Mouse (Mus musculus) cerebellum, adult 18-20 months (tissue): ENCODE results near the gene Sfmbt2.
"Not testable (repeated sequence)": the region's sequence is repeated elsewhere in the genome, so short reads cannot be mapped to it uniquely, and the experiment has no call there.

Source experiments
- DNase-seq, 2 experiments: peaks; one replicate each; pipeline ENCODE4 v3.0.0; 2021

Gene Sfmbt2

DNA sequence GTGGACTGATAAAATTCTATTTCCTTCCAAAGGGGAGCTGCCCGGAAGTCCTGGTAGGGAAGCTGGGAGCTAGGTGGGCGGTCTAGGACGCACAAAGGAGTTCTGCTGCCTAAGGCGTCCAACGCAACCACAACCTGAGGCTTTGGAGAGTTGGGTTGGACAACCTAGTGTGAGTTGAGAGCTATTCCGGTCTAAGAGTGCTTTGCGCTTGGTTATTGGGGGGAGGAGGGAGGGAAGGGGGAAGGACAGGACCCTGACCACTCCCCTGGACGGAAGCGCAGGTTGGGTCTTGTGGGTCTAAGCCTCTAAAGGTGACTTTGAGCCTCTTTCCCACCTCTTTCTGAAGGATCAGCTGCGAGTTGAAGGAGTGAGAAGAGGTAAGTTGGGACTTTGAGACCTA lies at the start of gene Sfmbt2:
Gene Sfmbt2, plus strand, starts transcription at position 335 of the 400 bp plus-strand sequence.
- no peak for DNase-seq

DNA sequence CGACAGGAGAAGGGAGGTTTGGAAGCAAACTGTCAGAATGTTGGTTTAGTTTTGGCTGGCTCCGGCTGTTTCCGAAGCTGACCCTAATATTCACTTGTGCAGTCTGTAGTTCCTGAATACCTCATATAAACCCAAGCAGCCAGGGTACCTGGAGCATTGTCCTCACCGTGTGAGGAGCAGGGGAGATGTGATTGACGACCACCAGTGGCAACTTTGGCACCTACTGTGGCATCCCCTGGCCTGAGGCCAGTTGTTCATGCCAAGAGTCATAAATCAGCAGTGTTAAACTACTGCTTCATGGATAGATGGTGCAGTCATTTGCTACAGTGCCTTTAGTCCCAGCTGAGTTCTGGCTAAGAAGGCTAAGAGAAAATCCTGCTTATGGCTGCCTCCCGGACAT lies 49.2 kb upstream of the Sfmbt2 start:
- DNase-seq, result no peak

DNA sequence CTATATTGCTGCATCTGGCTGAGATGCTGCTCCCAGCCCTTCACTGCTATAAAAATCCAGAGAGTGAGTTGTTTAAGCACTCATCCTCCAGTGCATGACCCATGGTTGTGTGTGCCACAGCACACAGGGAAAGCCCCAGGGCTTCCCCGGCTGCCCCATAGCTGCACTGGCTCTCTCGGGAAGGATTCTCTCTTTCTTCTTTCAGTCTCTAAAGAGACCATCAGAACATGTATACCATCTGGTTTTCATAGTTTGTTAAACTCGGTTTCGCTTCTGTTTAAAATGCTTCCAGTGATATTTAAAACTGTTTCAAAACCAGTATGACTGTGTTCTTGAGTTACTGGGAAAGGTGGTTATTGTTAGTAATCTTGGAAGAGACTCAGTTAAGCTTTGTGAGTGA lies 47.1 kb upstream of the Sfmbt2 start:
- DNase-seq, result no peak

DNA sequence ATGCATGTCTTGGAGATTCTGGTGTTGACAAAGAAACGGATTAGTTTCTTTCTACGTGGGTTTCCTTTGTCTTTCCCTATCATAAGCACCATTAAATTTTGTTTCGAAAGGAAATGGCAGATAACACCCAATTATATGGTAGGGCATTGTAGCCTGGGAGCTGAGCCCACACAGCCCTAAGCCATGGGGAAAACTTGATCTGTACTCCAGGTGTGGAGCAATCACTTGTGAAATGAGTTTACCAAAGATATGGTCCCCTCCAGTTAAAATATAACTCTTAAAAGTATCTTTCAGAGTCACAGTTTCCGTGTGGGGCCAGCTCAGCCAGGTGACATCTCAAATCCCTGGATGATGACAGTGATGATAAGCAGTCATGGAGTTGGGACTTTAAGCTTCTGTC lies 45.3 kb upstream of the Sfmbt2 start:
- DNase-seq, result no peak

DNA sequence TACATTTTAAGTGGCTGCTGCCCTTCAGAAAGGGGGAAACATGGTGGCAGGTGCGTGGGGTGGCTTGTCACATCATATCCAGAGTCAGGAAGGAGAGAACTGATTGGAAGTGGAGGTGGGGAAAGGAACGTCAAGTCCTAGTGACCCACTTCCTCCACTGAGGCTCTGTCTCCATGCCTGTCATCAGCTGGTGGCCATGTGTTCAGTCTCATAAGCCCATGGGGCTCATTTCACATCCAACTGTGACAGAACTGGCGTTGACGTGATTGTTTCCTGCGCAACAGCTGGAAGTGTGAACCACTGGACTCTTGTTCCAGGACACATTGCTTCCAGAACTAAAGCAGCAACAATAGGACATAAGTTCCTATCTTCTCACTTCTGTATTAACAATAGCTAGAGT lies 40.1 kb upstream of the Sfmbt2 start:
- DNase-seq, result no peak

DNA sequence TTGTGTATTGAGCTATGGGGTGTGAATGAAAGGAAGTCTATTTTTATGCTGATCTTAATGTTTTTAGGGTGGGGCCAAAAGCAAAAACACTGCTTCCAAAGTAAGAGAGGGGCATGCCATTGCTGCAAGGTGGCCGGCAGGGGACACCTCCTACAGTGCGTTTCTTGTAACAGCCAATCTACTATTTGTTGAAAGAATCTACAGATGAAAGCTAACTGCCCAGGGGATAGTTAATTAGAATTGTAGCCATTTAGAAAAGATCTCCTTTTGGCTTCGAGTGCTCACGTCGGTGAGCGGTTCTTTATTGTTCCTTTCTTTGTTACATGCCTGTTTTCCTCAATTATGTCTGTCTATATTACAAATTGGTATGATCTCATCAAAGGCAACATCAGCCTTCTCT lies 36.0 kb upstream of the Sfmbt2 start:
- no peak for DNase-seq

DNA sequence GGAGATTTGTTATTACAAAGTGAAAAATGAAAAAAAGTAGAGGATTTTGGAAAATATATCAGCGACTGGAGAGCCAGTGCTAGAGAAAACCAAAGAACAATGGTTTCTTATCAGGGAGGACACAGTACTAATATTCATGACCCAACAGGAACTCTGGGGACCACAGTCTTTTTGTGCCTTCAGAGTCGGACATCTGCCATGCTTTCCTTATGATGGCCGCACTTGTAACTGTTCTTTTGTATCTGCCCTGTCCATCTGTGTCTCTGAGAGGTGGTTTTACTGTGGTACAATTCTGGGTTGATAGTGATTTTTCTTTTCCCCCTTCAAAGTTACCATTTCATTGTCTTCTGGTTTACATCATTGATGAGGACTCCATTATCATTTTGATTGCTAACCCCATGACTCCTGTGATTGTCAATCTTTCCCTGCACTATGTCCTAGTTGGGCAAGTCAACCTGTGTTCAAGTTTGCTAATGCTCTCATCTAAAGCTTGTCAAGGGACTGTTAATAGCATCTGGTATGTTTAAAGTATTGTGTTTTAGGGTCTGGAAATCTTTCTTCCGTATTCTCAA lies 35.2 kb upstream of the Sfmbt2 start:
- DNase-seq, result no peak

DNA sequence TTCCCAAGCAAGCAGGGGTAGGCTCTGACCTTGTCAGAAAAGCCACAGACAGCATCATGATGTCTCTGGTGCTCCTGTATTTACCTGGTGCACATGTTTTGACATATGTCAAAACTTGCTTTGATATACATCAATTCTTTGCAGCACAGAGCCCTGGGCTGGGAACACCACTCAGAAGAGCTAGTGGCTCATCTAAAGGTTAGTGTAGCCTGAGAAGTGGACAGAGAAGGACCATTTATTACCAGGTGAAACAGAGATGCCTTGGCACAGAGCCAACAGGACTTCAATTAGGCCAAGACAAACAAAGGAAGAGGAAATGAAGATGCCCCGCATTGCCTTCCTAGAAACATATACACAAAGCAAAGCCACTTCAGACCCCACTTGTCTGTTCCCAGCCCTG lies 30.3 kb upstream of the Sfmbt2 start:
- no peak for DNase-seq

DNA sequence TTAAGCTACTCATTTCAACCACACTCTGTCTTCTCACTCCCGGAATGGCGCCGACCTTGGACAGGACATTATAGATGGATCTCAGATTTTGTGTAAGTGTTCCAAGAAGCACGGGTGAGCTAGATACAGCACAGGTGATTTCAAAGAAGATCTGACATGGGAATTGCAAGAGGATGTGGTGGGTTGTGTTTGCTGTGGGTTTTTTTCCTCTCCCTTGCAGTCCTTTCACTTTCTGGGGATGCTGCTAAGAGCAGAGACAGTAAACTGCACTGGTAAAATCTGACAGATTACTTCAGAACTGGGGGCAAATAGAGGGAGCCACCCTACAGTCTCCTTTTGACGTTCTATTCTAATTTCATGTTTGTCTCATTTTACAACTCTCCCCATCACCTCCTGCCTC lies 26.8 kb upstream of the Sfmbt2 start:
- DNase-seq, result no peak

DNA sequence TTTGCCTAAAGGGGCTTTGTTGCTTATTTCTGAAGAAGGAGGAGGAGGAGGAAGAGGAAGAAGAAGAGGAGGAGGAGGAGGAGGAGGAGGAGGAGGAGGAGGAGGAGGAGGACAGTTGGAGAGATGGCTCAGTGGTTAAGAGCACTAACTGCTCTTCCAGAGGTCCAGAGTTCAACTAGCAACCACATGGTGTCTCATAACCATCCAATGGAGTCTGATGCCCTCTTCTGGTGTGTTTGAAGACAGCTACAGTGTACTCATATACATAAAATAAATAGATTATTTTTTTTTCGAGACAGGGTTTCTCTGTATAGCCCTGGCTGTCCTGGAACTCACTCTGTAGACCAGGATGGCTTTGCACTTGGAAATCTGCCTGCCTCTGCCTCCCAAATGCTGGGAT lies 26.2 kb upstream of the Sfmbt2 start:
- not testable (repeated sequence) for DNase-seq

DNA sequence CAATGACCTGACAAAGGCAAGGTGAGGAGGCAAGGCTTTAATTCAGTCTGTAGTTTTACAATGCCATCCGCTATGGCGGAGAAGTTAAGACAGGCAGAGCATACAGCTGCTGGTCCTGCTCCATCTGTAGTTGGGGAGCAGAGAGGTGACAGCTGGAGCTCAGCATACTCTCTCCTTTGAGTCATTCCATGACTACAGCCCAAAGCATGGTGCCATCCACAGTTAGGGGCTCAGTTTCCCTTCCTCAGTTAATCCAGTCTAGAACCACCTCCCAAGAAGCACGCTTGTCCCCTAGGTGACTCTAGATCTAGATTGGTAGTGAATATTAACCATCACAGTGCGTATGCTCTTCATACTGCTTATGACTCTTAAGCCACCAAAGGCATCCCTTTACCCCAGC lies 23.1 kb upstream of the Sfmbt2 start:
- DNase-seq, result no peak

DNA sequence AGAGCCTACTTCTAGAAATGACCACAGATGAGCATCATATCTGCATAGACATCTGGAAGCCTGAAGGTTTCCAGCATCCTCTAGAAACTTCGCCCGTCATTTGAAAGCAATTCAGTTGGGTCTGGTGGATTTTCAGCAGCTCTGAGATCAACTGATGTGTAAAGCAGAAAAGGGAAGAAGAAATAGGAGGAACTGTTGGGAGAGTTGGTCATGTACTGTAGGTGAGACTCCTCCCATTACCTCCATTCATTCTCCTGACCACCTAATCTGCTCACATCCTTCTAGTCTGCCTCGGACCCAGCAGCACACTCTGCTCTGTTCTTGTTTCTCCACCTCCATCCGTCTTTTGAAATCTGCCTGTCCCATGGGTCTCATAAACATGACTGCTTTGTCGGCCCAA lies 22.3 kb upstream of the Sfmbt2 start:
- no peak for DNase-seq

DNA sequence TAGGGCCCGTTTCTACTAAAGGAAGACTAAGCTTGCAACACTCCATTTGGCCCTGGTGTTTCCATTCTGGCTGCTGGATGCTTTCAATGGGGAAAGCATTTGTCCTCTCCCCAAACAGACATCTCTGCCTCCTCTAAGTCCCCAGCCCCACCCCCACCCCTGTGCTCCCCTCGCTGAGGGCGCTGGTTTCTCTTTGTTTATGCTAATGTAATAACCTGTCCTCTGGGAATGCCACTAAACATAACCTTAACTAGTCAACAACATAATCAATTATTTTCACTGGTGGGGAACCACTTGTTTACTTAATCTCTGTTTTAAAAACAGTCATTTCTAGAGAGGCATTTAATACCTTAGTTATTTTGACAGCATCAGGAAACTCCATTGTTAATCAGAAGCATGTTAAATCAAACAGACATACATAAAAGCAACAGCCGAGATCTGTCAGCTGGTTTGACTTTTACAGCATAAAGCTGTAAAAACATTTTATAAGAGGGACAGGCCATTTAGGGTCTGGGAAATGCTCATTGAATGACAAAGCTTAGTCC lies 20.0 kb upstream of the Sfmbt2 start:
- DNase-seq, result no peak

DNA sequence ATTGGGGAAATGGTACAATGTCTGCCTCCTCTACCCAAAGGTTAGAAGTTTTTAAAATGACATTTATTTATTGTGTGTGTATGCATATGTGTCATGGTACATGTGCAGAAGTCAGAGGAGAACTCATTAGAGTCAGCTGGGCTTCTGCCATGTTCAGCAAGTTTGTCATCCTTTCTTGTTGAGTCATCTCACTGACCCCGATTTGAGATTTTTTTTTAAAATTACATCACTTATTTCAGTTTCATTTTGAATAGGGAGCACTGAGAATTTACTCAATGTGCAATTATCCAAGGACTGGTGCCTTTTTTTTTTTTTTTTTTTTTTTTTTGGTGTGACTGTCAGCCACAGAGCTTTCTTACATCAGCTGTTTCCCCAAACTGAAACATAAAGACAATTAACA lies 19.2 kb upstream of the Sfmbt2 start:
- DNase-seq, result no peak

DNA sequence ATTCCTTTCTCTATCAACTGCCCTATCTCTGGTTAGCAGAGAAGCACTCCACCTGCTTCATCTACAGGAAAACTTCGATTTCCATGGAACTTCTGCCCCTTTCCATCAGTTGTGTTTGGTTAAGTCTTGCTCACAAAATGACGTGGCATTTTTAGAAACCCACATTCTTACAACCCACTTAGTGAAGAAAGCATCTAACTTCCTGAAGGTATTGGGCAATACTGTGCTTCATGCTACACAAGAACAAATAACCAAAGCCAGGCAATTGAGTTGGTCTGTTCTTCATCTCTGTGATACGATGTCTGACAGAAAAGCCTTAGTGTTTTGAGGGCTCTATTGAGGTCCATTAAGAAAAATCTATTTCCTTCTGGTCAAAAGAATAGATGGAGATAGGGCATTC lies 17.4 kb upstream of the Sfmbt2 start:
- no peak for DNase-seq

DNA sequence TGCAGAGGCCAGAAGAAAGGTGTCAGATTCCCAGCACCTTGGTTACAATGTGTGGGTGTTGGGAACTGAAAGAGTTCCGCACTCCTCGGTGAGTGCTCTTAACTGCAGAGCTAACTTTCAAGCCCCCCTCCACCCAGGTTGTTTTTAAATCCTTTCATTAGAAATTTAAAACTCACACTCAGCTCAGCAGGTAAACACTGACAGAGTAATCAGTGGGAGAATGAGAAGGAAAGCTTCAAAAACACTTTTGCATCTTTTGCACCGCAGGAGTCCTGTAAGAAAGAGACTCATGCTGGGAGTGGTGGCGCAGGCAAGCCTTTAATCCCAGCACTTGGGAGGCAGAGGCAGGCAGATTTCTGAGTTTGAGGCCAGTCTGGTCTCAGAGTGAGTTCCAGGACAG lies 16.4 kb upstream of the Sfmbt2 start:
- no peak for DNase-seq

DNA sequence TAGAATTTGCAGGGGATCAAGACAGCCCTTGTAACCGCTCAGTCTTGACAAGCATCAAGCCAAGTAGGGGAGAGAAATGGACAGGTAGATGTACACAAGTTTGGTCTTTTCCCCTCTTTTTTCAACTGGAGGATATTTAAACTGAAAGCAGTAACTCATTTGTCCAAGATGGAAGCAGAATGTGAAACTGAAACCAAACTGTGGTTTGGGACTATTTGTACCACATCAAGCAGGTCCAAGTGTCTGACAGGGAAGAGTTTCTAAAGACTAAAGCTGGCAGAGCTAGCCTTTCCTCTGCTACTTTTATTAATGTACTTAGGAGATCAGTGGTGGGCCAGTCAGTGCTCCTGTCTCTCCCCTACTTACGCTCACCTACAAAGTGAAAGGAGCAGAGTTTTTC lies 10.4 kb upstream of the Sfmbt2 start:
- DNase-seq, result no peak

DNA sequence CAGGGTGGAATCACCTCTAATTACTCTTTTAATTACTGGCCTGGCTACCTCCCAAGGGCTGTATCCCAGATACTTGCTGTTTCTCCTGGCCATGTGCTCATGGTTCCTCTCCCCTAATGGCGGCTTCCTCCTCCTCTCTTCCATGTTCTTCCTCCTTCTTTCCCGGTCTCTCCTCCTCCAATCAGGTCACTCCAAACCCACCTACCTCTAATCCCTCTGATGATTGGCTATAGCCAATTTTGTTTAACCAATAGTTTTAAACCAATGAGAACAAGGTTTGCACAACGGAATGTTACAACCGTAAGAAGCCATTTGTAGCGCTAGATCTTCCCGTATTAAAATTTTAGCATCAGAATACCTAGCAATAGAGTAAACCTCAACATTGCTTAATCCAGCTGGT lies 5.2 kb upstream of the Sfmbt2 start:
- DNase-seq, result no peak

DNA sequence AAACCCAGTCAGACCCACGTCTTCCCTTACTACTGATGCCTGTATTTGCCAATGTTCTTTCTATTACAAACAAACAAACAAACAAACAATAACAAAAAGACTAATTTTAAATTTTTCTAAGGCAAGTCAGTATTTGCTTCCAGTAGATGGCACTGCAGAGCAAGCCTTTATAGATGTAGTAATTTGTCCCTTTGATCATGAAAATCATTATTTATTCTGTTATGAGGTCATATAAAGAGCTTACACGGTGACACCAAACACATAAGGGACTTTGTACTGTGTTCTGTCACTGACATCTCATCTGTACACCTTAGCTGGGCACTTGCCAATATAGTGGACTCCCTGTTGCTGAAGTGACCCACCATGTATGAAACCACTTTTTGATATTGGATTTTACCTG lies 4.0 kb upstream of the Sfmbt2 start:
- DNase-seq, result no peak

DNA sequence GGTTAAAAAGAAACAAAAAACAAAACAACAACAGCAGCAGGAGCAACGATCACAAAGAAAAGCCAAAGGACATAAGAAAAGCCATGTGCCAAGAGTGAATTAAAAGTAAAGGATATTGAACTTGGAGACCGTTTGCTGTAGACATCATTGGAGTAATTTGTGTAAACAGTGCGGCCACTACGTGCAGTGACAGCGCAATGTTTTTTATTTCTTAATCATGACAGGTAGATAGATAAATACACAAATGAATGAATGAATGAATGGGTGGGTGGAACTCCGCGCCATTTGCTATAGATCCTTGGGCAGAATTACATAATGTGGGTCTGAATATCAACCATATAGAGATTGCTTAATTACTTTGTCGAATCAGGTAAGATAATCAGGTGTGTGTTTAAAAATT lies 634 bp upstream of the Sfmbt2 start:
- no peak for DNase-seq

DNA sequence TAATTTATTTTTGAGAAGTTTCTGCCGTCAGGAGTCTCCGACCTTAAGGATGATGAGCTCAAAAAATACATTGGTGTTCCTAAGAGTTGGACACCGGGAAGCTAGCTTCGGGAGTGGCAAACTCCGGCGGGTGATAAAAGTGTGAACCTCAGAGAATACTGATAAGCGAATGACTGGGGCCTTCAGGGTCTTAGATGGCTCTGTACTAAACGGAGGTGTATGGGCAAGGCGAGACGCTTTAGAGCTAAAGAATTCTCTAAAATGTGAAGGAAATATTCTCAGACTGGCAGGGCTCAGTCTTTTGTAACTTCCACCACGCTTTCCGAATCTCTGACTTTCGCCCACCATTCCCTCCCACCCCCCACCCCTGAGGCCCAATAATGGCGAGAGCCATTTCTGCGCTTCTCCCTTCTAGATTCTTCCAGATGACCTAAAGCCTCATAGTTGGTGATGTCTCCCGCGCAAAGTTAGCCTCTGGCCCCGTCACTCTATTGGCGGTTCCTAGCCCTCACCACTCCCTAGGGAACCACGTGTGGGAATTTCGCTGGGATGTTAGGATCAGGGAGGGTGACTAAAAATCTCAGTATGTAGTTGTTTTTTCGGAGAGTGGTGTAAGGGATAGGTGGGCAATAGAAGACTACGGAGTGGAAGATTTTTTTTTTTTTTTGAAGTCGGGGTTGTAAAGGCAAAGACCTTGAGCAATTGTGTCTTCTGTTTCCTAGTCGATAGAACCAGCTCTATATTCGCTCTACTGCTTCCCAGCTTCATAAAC lies 563 bp downstream of the Sfmbt2 start:
- DNase-seq, result no peak

DNA sequence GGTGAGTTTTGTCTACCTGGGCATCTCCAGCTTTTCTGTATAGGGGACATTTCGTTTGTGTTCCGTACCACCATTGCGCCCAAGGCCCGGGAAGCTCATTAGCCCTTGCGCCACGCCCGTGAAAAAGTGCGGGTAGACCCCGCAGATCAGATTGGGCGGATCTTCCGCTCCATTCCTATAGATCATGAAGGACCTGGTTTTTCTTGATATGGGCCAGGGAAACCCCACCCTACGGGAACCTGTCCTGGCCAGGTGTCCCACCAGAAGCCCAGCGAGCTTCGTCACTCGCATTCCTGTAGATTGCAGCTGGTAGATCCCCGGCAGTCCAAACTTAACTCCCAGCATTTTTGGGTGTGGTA lies 1.1 kb downstream of the Sfmbt2 start:
- DNase-seq, result no peak

DNA sequence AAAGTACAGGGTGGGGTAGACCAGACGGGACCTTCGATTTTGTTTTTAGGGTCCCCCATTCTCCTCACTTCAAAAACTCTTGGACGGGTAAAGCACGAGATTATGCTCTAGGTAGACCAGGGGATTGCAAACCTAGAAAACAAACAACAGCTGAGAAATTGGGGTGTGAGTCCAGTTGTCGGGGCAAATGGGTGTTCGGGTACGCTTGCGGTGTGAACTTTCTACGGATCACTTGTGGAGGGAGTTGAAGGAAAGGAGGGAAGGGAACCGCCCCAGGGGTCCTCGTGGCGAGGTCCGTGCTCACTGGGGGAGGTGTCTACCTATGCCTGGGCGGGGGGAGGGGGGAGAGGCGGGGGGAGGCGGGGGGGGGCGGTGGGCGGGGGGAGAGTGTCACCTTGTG lies 1.6 kb downstream of the Sfmbt2 start:
- DNase-seq, result no peak

DNA sequence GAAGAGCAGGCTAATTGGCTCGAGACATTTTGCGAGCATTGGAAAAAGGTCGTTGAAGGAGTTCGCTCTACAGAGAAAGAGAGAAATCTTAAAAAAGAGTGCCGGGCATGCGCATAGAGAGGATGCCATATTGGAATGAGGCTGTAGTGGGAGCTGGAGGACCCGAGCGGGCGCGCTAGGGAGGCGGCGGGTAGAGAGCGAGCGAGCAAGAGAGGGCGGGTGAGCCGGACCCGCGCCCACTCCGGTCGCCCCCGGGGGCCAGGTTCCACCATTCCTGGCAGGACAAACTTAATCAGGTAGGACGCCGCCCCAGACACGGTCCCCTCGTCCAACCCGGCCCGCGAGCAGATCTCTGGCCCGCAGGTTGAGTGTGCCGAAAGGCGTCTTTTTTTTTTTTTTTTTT lies 2.0 kb downstream of the Sfmbt2 start:
- DNase-seq, result peak; percentile 14 to 31
